Mouse (Mus musculus) liver, embryonic 16.5 days (tissue): ENCODE results near the gene Mvb12b. TPM values are rescaled to one million over a fixed set of nuclear protein-coding genes. Genes with fewer than 3 reads are reported as not detected.

Experiments used
- ATAC-seq: fragments of 200-750 bp; cut with Nextera tagmentation; 2 replicates; pipeline ENCODE4 v1.8.0; 2017; ENCODE audit warnings: low read depth, mild to moderate bottlenecking, moderate number of reproducible peaks, moderate library complexity
- H3K27ac ChIP-seq: fragments of 300-500 bp; sonication (generic); 2 replicates; pipeline ENCODE4 v1.5.1; 2014; ENCODE audit warnings: mild to moderate bottlenecking, low read length
- H3K27me3 ChIP-seq: fragments of 300-500 bp; sonication (generic); 2 replicates; pipeline ENCODE4 v1.6.1; 2014; ENCODE audit warnings: low read depth, low read length, mixed read lengths; ENCODE audit not compliant: control insufficient read depth, insufficient read depth
- H3K36me3 ChIP-seq: fragments of 300-500 bp; sonication (generic); 2 replicates; pipeline ENCODE4 v1.6.1; 2014; ENCODE audit warnings: mild to moderate bottlenecking; ENCODE audit not compliant: control insufficient read depth, insufficient read depth
- H3K4me1 ChIP-seq: fragments of 300-500 bp; sonication (generic); 2 replicates; pipeline ENCODE4 v1.6.1; 2014; ENCODE audit warnings: low read depth, low read length, mixed read lengths; ENCODE audit not compliant: control insufficient read depth
- H3K4me2 ChIP-seq: fragments of 300-500 bp; sonication (generic); 2 replicates; pipeline ENCODE4 v1.6.1; 2014; ENCODE audit warnings: low read depth, low read length, mixed read lengths
- H3K4me3 ChIP-seq: fragments of 300-500 bp; sonication (generic); 2 replicates; pipeline ENCODE4 v1.5.1; 2014; ENCODE audit warnings: low read depth, mild to moderate bottlenecking, low read length
- H3K9ac ChIP-seq: fragments of 300-500 bp; sonication (generic); 2 replicates; pipeline ENCODE4 v1.6.1; 2014; ENCODE audit warnings: low read depth, low read length
- H3K9me3 ChIP-seq: fragments of 300-500 bp; sonication (generic); replicated peaks from 2 replicates; pipeline ENCODE4 v1.6.1; 2016; ENCODE audit warnings: low read length; ENCODE audit not compliant: control insufficient read depth
- WGBS: fragments of 180-500 bp; shearing (Covaris S2); extraction: QIAGEN DNeasy Blood & Tissue Kit; methylation state at CpG from one replicate; pipeline ENCODE4 v1.1.7; 2014; ENCODE audit not compliant: insufficient replicate concordance; 5-methylcytosine and 5-hydroxymethylcytosine counted together
- polyA plus RNA-seq: library from polyadenylated mRNA; unstranded; fragments of >200 nt; fragmentation: Nextera tagmentation; extraction: Ambion mirVana; gene quantifications from 2 replicates; pipeline ENCODE4 v1.2.1, GENCODE M21; 2015

Mvb12b gene
- polyA plus RNA-seq, 1 experiment from 2014 or later = 11.0 TPM

- H3K36me3 ChIP-seq = no peaks in the 10 kb centered on the region
- H3K4me1 ChIP-seq = no peaks in the 10 kb centered on the region
- no peak overlapping the region for H3K4me3 ChIP-seq
- H3K27me3 ChIP-seq = 0 out of 2 replicates have a peak, but pooled peaks cover 2% of the 10 kb centered on the region
- ATAC-seq = no peak
- H3K9me3 ChIP-seq = no peaks in the 10 kb centered on the region; the same call in 1 of the 2 replicates
- 57% methylated on average over 4 of the region's 4 CpGs for WGBS
- no peak overlapping the region for H3K4me2 ChIP-seq
- no peak overlapping the region for H3K27ac ChIP-seq
- no peak overlapping the region for H3K9ac ChIP-seq
These were observed 204.2 kb downstream of the Mvb12b start for GRCm38 (mm10) chr2:33683594-33683993.

DNA sequence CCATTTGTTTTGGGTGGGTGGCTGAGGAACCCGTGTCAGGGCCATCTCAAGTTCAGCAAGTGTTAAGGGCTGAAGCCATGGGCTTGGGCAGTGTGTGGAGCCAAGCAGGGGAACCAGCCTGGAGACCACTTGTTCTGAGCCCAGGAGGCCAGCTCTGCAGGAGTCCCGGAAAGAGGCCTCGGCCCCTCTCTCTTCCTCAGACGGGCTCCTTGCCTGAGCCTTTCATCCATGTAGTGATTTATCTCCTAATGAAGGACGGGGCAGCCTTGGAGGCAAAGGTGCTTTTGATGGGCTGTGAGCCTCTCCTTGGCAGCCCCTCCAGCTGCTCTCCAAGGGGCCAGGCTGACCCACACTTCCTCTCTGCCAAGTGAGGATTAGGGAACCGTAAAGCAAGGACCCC, 204.7 kb downstream of the Mvb12b start:
- Histone ChIP-seq H3K4me1 (no peaks in the 10 kb centered on the region), H3K9me3 (no peaks in the 10 kb centered on the region; the same call in 1 of the 2 replicates), H3K36me3 (no peaks in the 10 kb centered on the region), H3K27ac (no peak overlapping the region), H3K4me2 (no peak overlapping the region), H3K4me3 (no peak overlapping the region), H3K9ac (no peak overlapping the region), H3K27me3 (0 out of 2 replicates have a peak, but pooled peaks cover 2% of the 10 kb centered on the region)
- 35% methylated on average over 6 of the region's 6 CpGs for WGBS
- ATAC-seq = no peak

DNA sequence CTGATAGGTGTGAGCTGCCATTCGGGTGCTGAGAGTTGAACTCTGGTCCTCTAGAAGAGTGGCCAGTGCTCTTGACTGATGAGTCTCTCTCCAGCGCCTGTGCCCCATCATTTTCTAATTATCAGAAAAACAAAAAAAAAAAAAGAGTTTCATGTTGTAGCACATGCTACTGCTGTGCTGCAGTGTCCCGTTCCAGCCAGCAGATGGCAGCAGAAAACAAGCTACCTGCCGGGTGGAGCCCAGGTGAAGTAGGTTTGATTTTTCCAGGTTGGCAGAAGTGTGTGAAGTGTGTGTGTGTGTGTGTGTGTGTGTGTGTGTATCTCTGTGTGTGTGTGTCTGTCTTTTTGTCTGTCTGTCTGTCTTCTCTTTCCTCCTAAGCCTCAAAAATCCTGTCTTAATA, 205.5 kb downstream of the Mvb12b start:
- Histone ChIP-seq H3K9me3 (no peaks in the 10 kb centered on the region; the same call in 1 of the 2 replicates), H3K27me3 (0 out of 2 replicates have a peak, but pooled peaks cover 2% of the 10 kb centered on the region), H3K9ac (no peak overlapping the region), H3K4me1 (no peaks in the 10 kb centered on the region), H3K4me3 (no peak overlapping the region), H3K27ac (no peak overlapping the region), H3K36me3 (no peaks in the 10 kb centered on the region), H3K4me2 (no peak overlapping the region)
- ATAC-seq = no peak
- WGBS = 4% methylated on average over 4 of the region's 4 CpGs

Other genes starting within 250 kb of the Mvb12b start
- not detected in 2 replicates for gene Lmx1b, start 247.4 kb downstream of the Mvb12b start, polyA plus RNA-seq